In the genomic region with DNA sequence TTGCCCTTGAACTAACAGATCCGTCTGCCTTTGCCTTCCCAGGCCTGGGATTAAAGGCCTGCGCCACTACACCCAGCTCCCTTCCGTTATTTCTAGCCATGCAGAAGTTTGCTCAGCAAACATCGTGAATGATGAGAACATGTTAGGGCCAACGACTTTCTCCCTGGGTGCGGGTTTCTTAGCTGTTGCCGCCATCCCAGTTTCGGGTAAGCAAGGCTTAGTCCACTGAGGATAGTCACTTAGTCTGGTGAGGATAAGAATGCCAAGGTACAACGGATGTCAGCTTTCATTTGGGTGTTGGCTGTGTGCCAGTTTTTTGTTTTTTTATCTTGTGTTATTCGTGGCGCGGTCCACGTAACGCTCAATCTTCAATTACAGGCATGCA, we compare ENCODE assay signal across 9 mouse cellular contexts. TPM values are rescaled to one million over a fixed set of nuclear protein-coding genes. Genes with fewer than 3 reads are reported as not detected.
DNase-seq lines count a peak whose midpoint lies in the region; ATAC-seq and TF ChIP-seq lines count a peak whose summit lies in the region.
"Had no signal": no experiment of that assay in that cellular context is flagged by ENCODE, and none has a peak within 500 bp of the region (broad histone marks: within the 10 kb centered on the region; RNA-seq: fewer than 3 reads in every experiment).

No protein-coding gene starts in this region.

- peak; percentile 48 for ATAC-seq in embryonic facial prominence, embryonic 14.5 days (ENCODE audit: low read depth)
- ATAC-seq in heart, embryonic 13.5 days (ENCODE audit: extremely low read depth, insufficient number of reproducible peaks, low FRiP score, low TSS enrichment): no peak
- ATAC-seq in kidney, postnatal 0 days (replicated peaks; ENCODE audit: low FRiP score, low read depth): peak; percentile 25; the same call in 1 of the 2 replicates
- ATAC-seq in liver, embryonic 16.5 days (ENCODE audit: low read depth): peak; percentile 44
- peak; percentile 45 for ATAC-seq in neural tube, embryonic 14.5 days (ENCODE audit: low read depth)

- 34% methylated on average over 14 of the region's 14 CpGs for WGBS in embryonic facial prominence, embryonic 14.5 days
- 23% methylated on average over 14 of the region's 14 CpGs for WGBS in heart, embryonic 13.5 days
- WGBS in kidney, postnatal 0 days: 33% methylated on average over 14 of the region's 14 CpGs
- 8% methylated on average over 14 of the region's 14 CpGs for whole genome bisulfite sequencing in liver, embryonic 16.5 days (ENCODE audit: insufficient replicate concordance)
- 44% methylated on average over 14 of the region's 14 CpGs for WGBS in neural tube, embryonic 14.5 days

- peak; percentile 76 for DNase-seq in CD4-positive, CD25-positive, alpha-beta regulatory T cell, adult 2 months (ENCODE audit: low read depth, low spot score)
- peak; percentile 8 for DNase-seq in adrenal gland, postnatal 25 days
- peak; percentile 43 for DNase-seq in embryonic facial prominence, embryonic 14.5 days (ENCODE audit: low spot score)
- peak; percentile 53 for DNase-seq in kidney, postnatal 0 days (ENCODE audit: low spot score)
- peak; percentile 18 for DNase-seq in thymus, postnatal 10 days (ENCODE audit: low spot score in 2 of 2)

- H3K9me3 ChIP-seq in embryonic facial prominence, embryonic 14.5 days (ENCODE audit: control insufficient read depth, low read length): no peaks in the 10 kb centered on the region
- H3K9me3 ChIP-seq in heart, embryonic 13.5 days: no peaks in the 10 kb centered on the region
- H3K9me3 ChIP-seq in kidney, postnatal 0 days (replicated peaks; ENCODE audit: low read length): no peaks in the 10 kb centered on the region
- no peaks in the 10 kb centered on the region for H3K9me3 ChIP-seq in liver, embryonic 16.5 days (replicated peaks; ENCODE audit: control insufficient read depth, low read length)
- no peaks in the 10 kb centered on the region for H3K9me3 ChIP-seq in neural tube, embryonic 14.5 days (ENCODE audit: control insufficient read depth, low read length)

- H3K4me2 ChIP-seq in embryonic facial prominence, embryonic 14.5 days (ENCODE audit: low read depth, low read length): peak overlapping the region; percentile 63
- H3K4me2 ChIP-seq in heart, embryonic 13.5 days: peak overlapping the region; percentile 75
- H3K4me2 ChIP-seq in kidney, postnatal 0 days (ENCODE audit: low read length): peak overlapping the region; percentile 52
- peak overlapping the region; percentile 57 for H3K4me2 ChIP-seq in liver, embryonic 16.5 days (ENCODE audit: low read depth, low read length)
- H3K4me2 ChIP-seq in neural tube, embryonic 14.5 days (ENCODE audit: low read depth, low read length): peak overlapping the region; percentile 39

- peaks cover 5% of the 10 kb centered on the region; the same call in 1 of the 2 replicates for H3K4me1 ChIP-seq in embryonic facial prominence, embryonic 14.5 days (ENCODE audit: control insufficient read depth, insufficient read depth, low read length)
- peaks cover 21% of the 10 kb centered on the region for H3K4me1 ChIP-seq in heart, embryonic 13.5 days
- 0 out of 2 replicates have a peak, but pooled peaks cover 3% of the 10 kb centered on the region for H3K4me1 ChIP-seq in kidney, postnatal 0 days (replicated peaks; ENCODE audit: insufficient read depth, low read length)
- H3K4me1 ChIP-seq in liver, embryonic 16.5 days (ENCODE audit: control insufficient read depth, low read depth, low read length): peaks cover 14% of the 10 kb centered on the region
- H3K4me1 ChIP-seq in neural tube, embryonic 14.5 days (ENCODE audit: control insufficient read depth, insufficient read depth, low read length): peaks cover 8% of the 10 kb centered on the region; the same call in 1 of the 2 replicates

- peak overlapping the region; percentile 72 for H3K9ac ChIP-seq in embryonic facial prominence, embryonic 14.5 days (ENCODE audit: low read depth, low read length)
- peak overlapping the region; percentile 92 for H3K9ac ChIP-seq in heart, embryonic 13.5 days
- H3K9ac ChIP-seq in kidney, postnatal 0 days (ENCODE audit: low read depth, low read length): peak overlapping the region; percentile 61; the same call in 1 of the 2 replicates
- H3K9ac ChIP-seq in liver, embryonic 16.5 days (ENCODE audit: low read depth, low read length): peak overlapping the region; percentile 92
- H3K9ac ChIP-seq in neural tube, embryonic 14.5 days (replicated peaks; ENCODE audit: low read depth, low read length): peak overlapping the region; percentile 30; the same call in 1 of the 2 replicates

- peaks cover 19% of the 10 kb centered on the region for H3K36me3 ChIP-seq in embryonic facial prominence, embryonic 14.5 days (ENCODE audit: control insufficient read depth, insufficient read depth, low read length)
- peaks cover 34% of the 10 kb centered on the region for H3K36me3 ChIP-seq in heart, embryonic 13.5 days
- 0 out of 2 replicates have a peak, but pooled peaks cover 6% of the 10 kb centered on the region for H3K36me3 ChIP-seq in kidney, postnatal 0 days (ENCODE audit: insufficient read depth, low read length)
- H3K36me3 ChIP-seq in liver, embryonic 16.5 days (ENCODE audit: control insufficient read depth, insufficient read depth): peaks cover 22% of the 10 kb centered on the region
- peaks cover 3% of the 10 kb centered on the region; the same call in 1 of the 2 replicates for H3K36me3 ChIP-seq in neural tube, embryonic 14.5 days (ENCODE audit: control insufficient read depth, insufficient read depth, low read length)

- H3K27ac ChIP-seq in embryonic facial prominence, embryonic 14.5 days (replicated peaks; ENCODE audit: low read depth, low read length): peak overlapping the region; percentile 92
- peak overlapping the region; percentile 90 for H3K27ac ChIP-seq in heart, embryonic 13.5 days (replicated peaks)
- peak overlapping the region; percentile 79 for H3K27ac ChIP-seq in kidney, postnatal 0 days
- peak overlapping the region; percentile 93 for H3K27ac ChIP-seq in liver, embryonic 16.5 days (ENCODE audit: low read length)
- no peak overlapping the region for H3K27ac ChIP-seq in neural tube, embryonic 14.5 days (ENCODE audit: low read depth, low read length)

- peak overlapping the region; percentile 89 for H3K4me3 ChIP-seq in embryonic facial prominence, embryonic 14.5 days (ENCODE audit: low read depth, low read length)
- peak overlapping the region; percentile 96 for H3K4me3 ChIP-seq in heart, embryonic 13.5 days
- H3K4me3 ChIP-seq in kidney, postnatal 0 days (replicated peaks; ENCODE audit: low read depth, low read length): peak overlapping the region; percentile 77
- H3K4me3 ChIP-seq in liver, embryonic 16.5 days (ENCODE audit: low read depth, low read length): peak overlapping the region; percentile 94
- peak overlapping the region; percentile 62 for H3K4me3 ChIP-seq in neural tube, embryonic 14.5 days (ENCODE audit: low read depth, low read length)

- H3K27me3 ChIP-seq in embryonic facial prominence, embryonic 14.5 days (replicated peaks; ENCODE audit: control insufficient read depth, insufficient read depth, low read length): no peaks in the 10 kb centered on the region
- no peaks in the 10 kb centered on the region for H3K27me3 ChIP-seq in heart, embryonic 13.5 days (replicated peaks)
- no peaks in the 10 kb centered on the region for H3K27me3 ChIP-seq in kidney, postnatal 0 days (ENCODE audit: insufficient read depth, low read length)
- no peaks in the 10 kb centered on the region for H3K27me3 ChIP-seq in liver, embryonic 16.5 days (ENCODE audit: control insufficient read depth, insufficient read depth, low read depth, low read length)
- no peaks in the 10 kb centered on the region for H3K27me3 ChIP-seq in neural tube, embryonic 14.5 days (ENCODE audit: control insufficient read depth, insufficient read depth, low read length)

- TF ChIP-seq CTCF in kidney, postnatal 0 days (IDR thresholded peaks at IDR 0.05; ENCODE audit: low read depth): no peak

RNA-seq across cellular contexts. Expression of gene Cir1, which starts 0.6 kb away (rescaled TPM):
- total RNA-seq in adrenal gland, postnatal 25 days (2021): 22.7 and 27.6 TPM in 2 replicates
- 23.8 and 25.5 TPM in 2 replicates for polyA plus RNA-seq in embryonic facial prominence, embryonic 14.5 days (2014; fragmentation: Nextera tagmentation; extraction: Ambion mirVana)
- polyA plus RNA-seq in heart, embryonic 13.5 days (2015; fragmentation: Nextera tagmentation; extraction: Ambion mirVana): 14.5 and 16.9 TPM in 2 replicates
- polyA plus RNA-seq in kidney, postnatal 0 days (2015; fragmentation: Nextera tagmentation; extraction: Ambion mirVana): 28.5 and 33.8 TPM in 2 replicates
- polyA plus RNA-seq in liver, embryonic 16.5 days (2015; fragmentation: Nextera tagmentation; extraction: Ambion mirVana): 20.3 and 21.9 TPM in 2 replicates
- 26.6 and 28.7 TPM in 2 replicates for polyA plus RNA-seq in neural tube, embryonic 14.5 days (2014; fragmentation: Nextera tagmentation; extraction: Ambion mirVana)

RNA-seq across cellular contexts. Expression of gene Scrn3, which starts 0.7 kb away (rescaled TPM):
- 24.1 and 29.1 TPM in 2 replicates for total RNA-seq in adrenal gland, postnatal 25 days (2021)
- 12.7 and 14.2 TPM in 2 replicates for polyA plus RNA-seq in embryonic facial prominence, embryonic 14.5 days (2014; fragmentation: Nextera tagmentation; extraction: Ambion mirVana)
- polyA plus RNA-seq in heart, embryonic 13.5 days (2015; fragmentation: Nextera tagmentation; extraction: Ambion mirVana): 12.0 and 14.3 TPM in 2 replicates
- 15.9 TPM in 2 replicates for polyA plus RNA-seq in kidney, postnatal 0 days (2015; fragmentation: Nextera tagmentation; extraction: Ambion mirVana)
- 30.1 and 31.0 TPM in 2 replicates for polyA plus RNA-seq in liver, embryonic 16.5 days (2015; fragmentation: Nextera tagmentation; extraction: Ambion mirVana)
- polyA plus RNA-seq in neural tube, embryonic 14.5 days (2014; fragmentation: Nextera tagmentation; extraction: Ambion mirVana): 7.1 and 8.1 TPM in 2 replicates

RNA-seq across cellular contexts. Expression of gene Sp9, which starts 41.4 kb away (rescaled TPM):
- total RNA-seq in adrenal gland, postnatal 25 days (2021): not detected in 2 replicates
- polyA plus RNA-seq in embryonic facial prominence, embryonic 14.5 days (2014; fragmentation: Nextera tagmentation; extraction: Ambion mirVana): 1.2 and 1.5 TPM in 2 replicates
- 0.04 TPM in 1 of 2 replicates, not detected in the other for polyA plus RNA-seq in heart, embryonic 13.5 days (2015; fragmentation: Nextera tagmentation; extraction: Ambion mirVana)
- polyA plus RNA-seq in kidney, postnatal 0 days (2015; fragmentation: Nextera tagmentation; extraction: Ambion mirVana): not detected in 2 replicates
- polyA plus RNA-seq in liver, embryonic 16.5 days (2015; fragmentation: Nextera tagmentation; extraction: Ambion mirVana): not detected in 2 replicates
- 1.5 TPM in 2 replicates for polyA plus RNA-seq in neural tube, embryonic 14.5 days (2014; fragmentation: Nextera tagmentation; extraction: Ambion mirVana)
- total RNA-seq: gastrocnemius, postnatal 36 days had no signal

Comparison
In these comparisons a context has a peak if more than half of its experiments do, and no peak if none do; other contexts are left out.
1. DNase-seq: peak in every context shown above with its lines; median percentile 76 in CD4-positive, CD25-positive, alpha-beta regulatory T cell, adult 2 months; 53 in kidney, postnatal 0 days; 43 in embryonic facial prominence, embryonic 14.5 days; 18 in thymus, postnatal 10 days; 8 in adrenal gland, postnatal 25 days.
2. H3K9ac ChIP-seq: peak in every context shown above with its lines; median percentile 92 in heart, embryonic 13.5 days; 92 in liver, embryonic 16.5 days; 72 in embryonic facial prominence, embryonic 14.5 days; 61 in kidney, postnatal 0 days; 30 in neural tube, embryonic 14.5 days.